Mouse (Mus musculus) stomach, postnatal 0 days (tissue): ENCODE data around the gene Hsd3b7.

ENCODE experiments used
- CTCF ChIP-seq: IDR thresholded peaks from 2 replicates; pipeline ENCODE4 v1.5.1; 2016; ENCODE audit warnings: antibody characterized with exemption, low read depth, mild to moderate bottlenecking, moderate library complexity
- EP300 ChIP-seq: optimal IDR thresholded peaks from 2 replicates; pipeline ENCODE3; 2016; ENCODE audit warnings: antibody characterized with exemption

DNA sequence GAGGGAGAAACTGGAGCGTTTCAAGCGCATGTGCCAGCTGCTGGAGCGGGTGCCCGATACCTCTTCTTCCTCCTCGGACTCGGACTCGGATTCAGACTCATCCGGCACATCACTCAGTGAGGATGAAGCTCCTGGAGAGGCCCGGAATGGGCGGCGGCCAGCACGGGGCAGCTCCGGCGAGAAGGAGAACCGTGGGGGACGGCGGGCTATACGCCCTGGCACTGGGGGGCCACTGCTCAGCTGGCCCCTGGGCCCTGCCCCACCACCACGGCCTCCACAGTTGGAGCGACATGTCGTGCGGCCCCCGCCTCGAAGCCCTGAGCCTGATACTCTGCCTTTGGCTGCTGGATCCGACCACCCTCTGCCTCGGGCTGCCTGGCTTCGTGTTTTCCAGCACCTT is 48.3 kb upstream of the Hsd3b7 start:
- no peak for TF ChIP-seq CTCF
- no peak for TF ChIP-seq EP300
